Mouse (Mus musculus): ENCODE data around the gene Ccnt1. TPM values are rescaled to one million over a fixed set of nuclear protein-coding genes. Genes with fewer than 3 reads are reported as not detected.
"Not testable (repeated sequence)": the region's sequence is repeated elsewhere in the genome, so short reads cannot be mapped to it uniquely, and the experiment has no call there.

Gene Ccnt1
- polyA plus RNA-seq, 1 experiment from 2014 or later = 33.2 TPM

GRCm38 (mm10) chr15:98517380-98518355 lies 53.1 kb downstream of the Ccnt1 start:
- H3K4me1 ChIP-seq (replicated peaks) = peaks cover 10% of the 10 kb centered on the region
- no peak for ATAC-seq (replicated peaks; ENCODE audit: insufficient number of reproducible peaks, insufficient read depth, low FRiP score, low read depth)

GRCm38 (mm10) chr15:98514845-98515244 lies 55.9 kb downstream of the Ccnt1 start:
- not testable (repeated sequence) for H3K27ac ChIP-seq; H3K9ac ChIP-seq; ATAC-seq (replicated peaks; ENCODE audit: insufficient number of reproducible peaks, insufficient read depth, low FRiP score, low read depth); H3K4me3 ChIP-seq; H3K27me3 ChIP-seq; H3K4me2 ChIP-seq; H3K9me3 ChIP-seq (replicated peaks)
- Histone ChIP-seq H3K4me1 (replicated peaks) (peaks cover 24% of the 10 kb centered on the region), H3K36me3 (peaks cover 16% of the 10 kb centered on the region)
- 66% methylated on average over 2 of the region's 2 CpGs for WGBS

More at GRCm38 (mm10) chr15:98517380-98518355, 53.1 kb downstream of the Ccnt1 start:
- Histone ChIP-seq H3K9ac (no peak overlapping the region), H3K9me3 (replicated peaks) (no peaks in the 10 kb centered on the region), H3K27ac (no peak overlapping the region), H3K27me3 (no peaks in the 10 kb centered on the region), H3K4me2 (no peak overlapping the region), H3K4me3 (no peak overlapping the region), H3K36me3 (peaks cover 40% of the 10 kb centered on the region)
- 66% methylated on average over 16 of the region's 16 CpGs for WGBS

GRCm38 (mm10) chr15:98514146-98514545 lies 56.6 kb downstream of the Ccnt1 start:
- Histone ChIP-seq H3K4me1 (replicated peaks) (peaks cover 24% of the 10 kb centered on the region), H3K27ac (no peak overlapping the region), H3K9ac (no peak overlapping the region), H3K36me3 (peaks cover 10% of the 10 kb centered on the region; the same call in 1 of the 2 replicates), H3K4me3 (no peak overlapping the region), H3K4me2 (no peak overlapping the region), H3K27me3 (no peaks in the 10 kb centered on the region), H3K9me3 (replicated peaks) (no peaks in the 10 kb centered on the region)
- WGBS = 75% methylated on average over 8 of the region's 8 CpGs
- no peak for ATAC-seq (replicated peaks; ENCODE audit: insufficient number of reproducible peaks, insufficient read depth, low FRiP score, low read depth)

GRCm38 (mm10) chr15:98513676-98514075 lies 57.0 kb downstream of the Ccnt1 start:
- H3K4me3 ChIP-seq; H3K27ac ChIP-seq; H3K9me3 ChIP-seq (replicated peaks); H3K27me3 ChIP-seq; ATAC-seq (replicated peaks; ENCODE audit: insufficient number of reproducible peaks, insufficient read depth, low FRiP score, low read depth); H3K9ac ChIP-seq; H3K4me2 ChIP-seq: not testable (repeated sequence)
- WGBS = 73% methylated on average over 3 of the region's 3 CpGs
- H3K4me1 ChIP-seq (replicated peaks) = peaks cover 24% of the 10 kb centered on the region
- peaks cover 10% of the 10 kb centered on the region; the same call in 1 of the 2 replicates for H3K36me3 ChIP-seq

- peaks cover 4% of the 10 kb centered on the region; the same call in 1 of the 2 replicates for H3K36me3 ChIP-seq
- H3K4me2 ChIP-seq = peak overlapping the region; percentile 42
- ATAC-seq (replicated peaks; ENCODE audit: insufficient number of reproducible peaks, insufficient read depth, low FRiP score, low read depth) = no peak
- peak overlapping the region; percentile 66 for H3K27ac ChIP-seq
- peaks cover 24% of the 10 kb centered on the region for H3K4me1 ChIP-seq (replicated peaks)
- H3K9ac ChIP-seq = no peak overlapping the region
- H3K4me3 ChIP-seq = 0 out of 2 replicates have a peak overlapping the region, but pooled peaks have one; percentile 1
- H3K27me3 ChIP-seq = no peaks in the 10 kb centered on the region
- 14% methylated on average over 17 of the region's 17 CpGs for WGBS
- H3K9me3 ChIP-seq (replicated peaks) = no peaks in the 10 kb centered on the region
These were observed 57.9 kb downstream of the Ccnt1 start for GRCm38 (mm10) chr15:98512799-98513321.

GRCm38 (mm10) chr15:98512232-98512631 lies 58.5 kb downstream of the Ccnt1 start:
- H3K4me3 ChIP-seq = no peak overlapping the region
- H3K9me3 ChIP-seq (replicated peaks) = no peaks in the 10 kb centered on the region
- H3K36me3 ChIP-seq = no peaks in the 10 kb centered on the region
- no peak overlapping the region for H3K9ac ChIP-seq
- no peak for ATAC-seq (replicated peaks; ENCODE audit: insufficient number of reproducible peaks, insufficient read depth, low FRiP score, low read depth)
- H3K27ac ChIP-seq = no peak overlapping the region
- H3K4me1 ChIP-seq (replicated peaks) = peaks cover 24% of the 10 kb centered on the region
- H3K4me2 ChIP-seq = no peak overlapping the region
- WGBS = 45% methylated on average over 8 of the region's 8 CpGs
- no peaks in the 10 kb centered on the region for H3K27me3 ChIP-seq

- H3K9ac ChIP-seq = no peak overlapping the region
- H3K4me1 ChIP-seq (replicated peaks) = peaks cover 24% of the 10 kb centered on the region
- H3K27me3 ChIP-seq = no peaks in the 10 kb centered on the region
- H3K4me3 ChIP-seq = no peak overlapping the region
- no peaks in the 10 kb centered on the region for H3K9me3 ChIP-seq (replicated peaks)
- no peaks in the 10 kb centered on the region for H3K36me3 ChIP-seq
- peak overlapping the region; percentile 17 for H3K27ac ChIP-seq
- WGBS = 58% methylated on average over 13 of the region's 13 CpGs
- peak overlapping the region; percentile 63 for H3K4me2 ChIP-seq
- no peak for ATAC-seq (replicated peaks; ENCODE audit: insufficient number of reproducible peaks, insufficient read depth, low FRiP score, low read depth)
These were observed 59.3 kb downstream of the Ccnt1 start for GRCm38 (mm10) chr15:98511386-98511928.

GRCm38 (mm10) chr15:98510438-98511385 lies 60.0 kb downstream of the Ccnt1 start:
- Histone ChIP-seq H3K9me3 (replicated peaks) (no peaks in the 10 kb centered on the region), H3K27me3 (no peaks in the 10 kb centered on the region), H3K4me2 (peak overlapping the region; percentile 63), H3K27ac (peak overlapping the region; percentile 17), H3K4me1 (replicated peaks) (peaks cover 24% of the 10 kb centered on the region), H3K9ac (no peak overlapping the region), H3K4me3 (peak overlapping the region; percentile 34), H3K36me3 (no peaks in the 10 kb centered on the region)
- 24% methylated on average over 25 of the region's 25 CpGs for WGBS
- ATAC-seq (replicated peaks; ENCODE audit: insufficient number of reproducible peaks, insufficient read depth, low FRiP score, low read depth) = peak; percentile 23; the same call in 1 of the 2 replicates

- peaks cover 27% of the 10 kb centered on the region for H3K4me1 ChIP-seq (replicated peaks)
- no peak overlapping the region for H3K27ac ChIP-seq
- H3K4me2 ChIP-seq = no peak overlapping the region
- H3K9ac ChIP-seq = no peak overlapping the region
- ATAC-seq (replicated peaks; ENCODE audit: insufficient number of reproducible peaks, insufficient read depth, low FRiP score, low read depth) = no peak
- H3K27me3 ChIP-seq = 0 out of 2 replicates have a peak, but pooled peaks cover 3% of the 10 kb centered on the region
- H3K4me3 ChIP-seq = no peak overlapping the region
- no peaks in the 10 kb centered on the region for H3K9me3 ChIP-seq (replicated peaks)
- 54% methylated on average over 2 of the region's 2 CpGs for WGBS
- no peaks in the 10 kb centered on the region for H3K36me3 ChIP-seq
These were observed 61.3 kb downstream of the Ccnt1 start for GRCm38 (mm10) chr15:98509387-98509786.

GRCm38 (mm10) chr15:98507321-98507720 lies 63.4 kb downstream of the Ccnt1 start:
- Histone ChIP-seq H3K27ac (no peak overlapping the region), H3K4me3 (no peak overlapping the region), H3K9me3 (replicated peaks) (no peaks in the 10 kb centered on the region), H3K4me2 (no peak overlapping the region), H3K36me3 (no peaks in the 10 kb centered on the region), H3K9ac (no peak overlapping the region), H3K4me1 (replicated peaks) (peaks cover 15% of the 10 kb centered on the region), H3K27me3 (peaks cover 7% of the 10 kb centered on the region; the same call in 1 of the 2 replicates)
- ATAC-seq (replicated peaks; ENCODE audit: insufficient number of reproducible peaks, insufficient read depth, low FRiP score, low read depth) = no peak
- WGBS = 83% methylated on average over 6 of the region's 6 CpGs
